Mouse (Mus musculus): Measurements from ENCODE around the gene Aldh1b1. TPM values are rescaled to one million over a fixed set of nuclear protein-coding genes. Genes with fewer than 3 reads are reported as not detected.

The Aldh1b1 gene
- total and polyA plus RNA-seq, 2 experiments from 2014 or later, result 17.6 to 22.6 TPM

GRCm38 (mm10) chr4:45799956-45800537 lies 1.2 kb downstream of the Aldh1b1 start:
- Histone ChIP-seq H3K9me3 (ENCODE audit: low read length) (no peaks in the 10 kb centered on the region), H3K4me3 (ENCODE audit: low read depth, low read length) (no peak overlapping the region), H3K27me3 (ENCODE audit: insufficient read depth, low read length) (no peaks in the 10 kb centered on the region), H3K9ac (replicated peaks; ENCODE audit: low read length, poor library complexity, severe bottlenecking) (no peak overlapping the region), H3K4me1 (ENCODE audit: insufficient read depth, low read length) (peaks cover 5% of the 10 kb centered on the region; the same call in 1 of the 2 replicates), H3K36me3 (ENCODE audit: insufficient read depth, low read length) (peaks cover 6% of the 10 kb centered on the region; the same call in 1 of the 2 replicates), H3K27ac (ENCODE audit: low read depth, low read length) (no peak overlapping the region), H3K4me2 (ENCODE audit: low read depth, low read length, poor library complexity, severe bottlenecking) (no peak overlapping the region)
- no peak for TF ChIP-seq CTCF (IDR thresholded peaks at IDR 0.05)
- DNase-seq (ENCODE audit: low spot score) (no peak), ATAC-seq (ENCODE audit: low FRiP score) (no peak)
- WGBS, result 39% methylated on average over 3 of the region's 3 CpGs

- WGBS, result 92% methylated on average over 14 of the region's 14 CpGs
- no peak for ATAC-seq (ENCODE audit: low FRiP score)
- no peak for DNase-seq (ENCODE audit: low spot score)
Observed at GRCm38 (mm10) chr4:45802900-45803299, 4.1 kb downstream of the Aldh1b1 start.

GRCm38 (mm10) chr4:45808034-45808433 lies 9.2 kb downstream of the Aldh1b1 start:
- DNase-seq (ENCODE audit: low spot score), result no peak

More at GRCm38 (mm10) chr4:45802900-45803299, 4.1 kb downstream of the Aldh1b1 start:
- Histone ChIP-seq H3K27ac (ENCODE audit: low read depth, low read length) (no peak overlapping the region), H3K36me3 (ENCODE audit: insufficient read depth, low read length) (peaks cover 6% of the 10 kb centered on the region; the same call in 1 of the 2 replicates), H3K4me1 (ENCODE audit: insufficient read depth, low read length) (no peaks in the 10 kb centered on the region), H3K4me2 (ENCODE audit: low read depth, low read length, poor library complexity, severe bottlenecking) (no peak overlapping the region), H3K27me3 (ENCODE audit: insufficient read depth, low read length) (no peaks in the 10 kb centered on the region), H3K9ac (replicated peaks; ENCODE audit: low read length, poor library complexity, severe bottlenecking) (no peak overlapping the region), H3K9me3 (ENCODE audit: low read length) (no peaks in the 10 kb centered on the region), H3K4me3 (ENCODE audit: low read depth, low read length) (no peak overlapping the region)
- no peak for TF ChIP-seq CTCF (IDR thresholded peaks at IDR 0.05)

GRCm38 (mm10) chr4:45811250-45811649 lies 12.4 kb downstream of the Aldh1b1 start:
- no peak for ATAC-seq (ENCODE audit: low FRiP score)
- WGBS, result 16% methylated on average over 8 of the region's 8 CpGs
- TF ChIP-seq CTCF (IDR thresholded peaks at IDR 0.05), result no peak

More at GRCm38 (mm10) chr4:45808034-45808433, 9.2 kb downstream of the Aldh1b1 start:
- Histone ChIP-seq H3K9me3 (ENCODE audit: low read length) (no peaks in the 10 kb centered on the region), H3K4me1 (ENCODE audit: insufficient read depth, low read length) (no peaks in the 10 kb centered on the region), H3K4me2 (ENCODE audit: low read depth, low read length, poor library complexity, severe bottlenecking) (no peak overlapping the region), H3K36me3 (ENCODE audit: insufficient read depth, low read length) (peaks cover 2% of the 10 kb centered on the region; the same call in 1 of the 2 replicates), H3K27ac (ENCODE audit: low read depth, low read length) (no peak overlapping the region), H3K27me3 (ENCODE audit: insufficient read depth, low read length) (no peaks in the 10 kb centered on the region), H3K4me3 (ENCODE audit: low read depth, low read length) (no peak overlapping the region), H3K9ac (replicated peaks; ENCODE audit: low read length, poor library complexity, severe bottlenecking) (no peak overlapping the region)
- TF ChIP-seq CTCF (IDR thresholded peaks at IDR 0.05), result no peak
- ATAC-seq (ENCODE audit: low FRiP score), result no peak
- WGBS, result 38% methylated on average over 7 of the region's 7 CpGs

GRCm38 (mm10) chr4:45815542-45815941 lies 16.7 kb downstream of the Aldh1b1 start:
- Histone ChIP-seq H3K27ac (ENCODE audit: low read depth, low read length) (no peak overlapping the region), H3K9me3 (ENCODE audit: low read length) (no peaks in the 10 kb centered on the region), H3K27me3 (ENCODE audit: insufficient read depth, low read length) (no peaks in the 10 kb centered on the region), H3K36me3 (ENCODE audit: insufficient read depth, low read length) (no peaks in the 10 kb centered on the region), H3K4me1 (ENCODE audit: insufficient read depth, low read length) (peaks cover 12% of the 10 kb centered on the region), H3K9ac (replicated peaks; ENCODE audit: low read length, poor library complexity, severe bottlenecking) (no peak overlapping the region), H3K4me2 (ENCODE audit: low read depth, low read length, poor library complexity, severe bottlenecking) (no peak overlapping the region), H3K4me3 (ENCODE audit: low read depth, low read length) (no peak overlapping the region)
- DNase-seq (ENCODE audit: low spot score), result peak; percentile 63
- peak; percentile 75 for TF ChIP-seq CTCF (IDR thresholded peaks at IDR 0.05)
- ATAC-seq (ENCODE audit: low FRiP score), result no peak
- WGBS, result 22% methylated on average over 7 of the region's 7 CpGs

More at GRCm38 (mm10) chr4:45811250-45811649, 12.4 kb downstream of the Aldh1b1 start:
- no peaks in the 10 kb centered on the region for H3K27me3 ChIP-seq (ENCODE audit: insufficient read depth, low read length)
- no peak for DNase-seq (ENCODE audit: low spot score)
- no peak overlapping the region for H3K27ac ChIP-seq (ENCODE audit: low read depth, low read length)
- no peak overlapping the region for H3K9ac ChIP-seq (replicated peaks; ENCODE audit: low read length, poor library complexity, severe bottlenecking)
- H3K36me3 ChIP-seq (ENCODE audit: insufficient read depth, low read length), result no peaks in the 10 kb centered on the region
- no peak overlapping the region for H3K4me3 ChIP-seq (ENCODE audit: low read depth, low read length)
- no peak overlapping the region for H3K4me2 ChIP-seq (ENCODE audit: low read depth, low read length, poor library complexity, severe bottlenecking)
- H3K4me1 ChIP-seq (ENCODE audit: insufficient read depth, low read length), result no peaks in the 10 kb centered on the region
- no peaks in the 10 kb centered on the region for H3K9me3 ChIP-seq (ENCODE audit: low read length)

GRCm38 (mm10) chr4:45818814-45819207 lies 20.0 kb downstream of the Aldh1b1 start:
- Histone ChIP-seq H3K4me2 (ENCODE audit: low read depth, low read length, poor library complexity, severe bottlenecking) (peak overlapping the region; percentile 53), H3K9me3 (ENCODE audit: low read length) (no peaks in the 10 kb centered on the region), H3K27ac (ENCODE audit: low read depth, low read length) (peak overlapping the region; percentile 44), H3K9ac (replicated peaks; ENCODE audit: low read length, poor library complexity, severe bottlenecking) (0 out of 2 replicates have a peak overlapping the region, but pooled peaks have one; percentile 24), H3K27me3 (ENCODE audit: insufficient read depth, low read length) (no peaks in the 10 kb centered on the region), H3K36me3 (ENCODE audit: insufficient read depth, low read length) (no peaks in the 10 kb centered on the region), H3K4me1 (ENCODE audit: insufficient read depth, low read length) (peaks cover 14% of the 10 kb centered on the region), H3K4me3 (ENCODE audit: low read depth, low read length) (no peak overlapping the region)
- ATAC-seq (ENCODE audit: low FRiP score) (no peak), DNase-seq (ENCODE audit: low spot score) (no peak)
- no peak for TF ChIP-seq CTCF (IDR thresholded peaks at IDR 0.05)
- WGBS, result 16% methylated on average over 4 of the region's 4 CpGs

All from midbrain, postnatal 0 days (tissue).